Mouse (Mus musculus) intestine, embryonic 15.5 days (tissue): ENCODE data around the gene Hikeshi. TPM values are rescaled to one million over a fixed set of nuclear protein-coding genes. Genes with fewer than 3 reads are reported as not detected.

Source experiments
- ATAC-seq: fragments of 200-750 bp; cut with Nextera tagmentation; 2 replicates; pipeline ENCODE4 v1.8.0; 2017; ENCODE audit warnings: moderate TSS enrichment, moderate library complexity
- H3K27ac ChIP-seq: fragments of 300-500 bp; sonication (generic); 2 replicates; pipeline ENCODE4 v1.5.1; 2015; ENCODE audit warnings: mild to moderate bottlenecking, inconsistent platforms
- H3K27me3 ChIP-seq: fragments of 300-500 bp; sonication (generic); replicated peaks from 2 replicates; pipeline ENCODE4 v1.6.1; 2015; ENCODE audit warnings: inconsistent platforms
- H3K36me3 ChIP-seq: fragments of 300-500 bp; sonication (generic); 2 replicates; pipeline ENCODE4 v1.6.1; 2015; ENCODE audit warnings: inconsistent platforms
- H3K4me1 ChIP-seq: fragments of 300-500 bp; sonication (generic); replicated peaks from 2 replicates; pipeline ENCODE4 v1.6.1; 2015; ENCODE audit warnings: inconsistent platforms
- H3K4me2 ChIP-seq: fragments of 300-500 bp; sonication (generic); replicated peaks from 2 replicates; pipeline ENCODE4 v1.6.1; 2015; ENCODE audit warnings: mild to moderate bottlenecking, inconsistent platforms
- H3K4me3 ChIP-seq: fragments of 300-500 bp; sonication (generic); replicated peaks from 2 replicates; pipeline ENCODE4 v1.5.1; 2015; ENCODE audit warnings: inconsistent platforms
- H3K9ac ChIP-seq: fragments of 300-500 bp; sonication (generic); 2 replicates; pipeline ENCODE4 v1.6.1; 2015; ENCODE audit warnings: inconsistent platforms
- H3K9me3 ChIP-seq: fragments of 300-500 bp; sonication (generic); 2 replicates; pipeline ENCODE4 v1.6.1; 2016; ENCODE audit warnings: inconsistent platforms
- WGBS: fragments of 180-500 bp; shearing (Covaris S2); methylation state at CpG from one replicate; pipeline ENCODE4 v1.1.7; 2015; 5-methylcytosine and 5-hydroxymethylcytosine counted together
- polyA plus RNA-seq: library from polyadenylated mRNA; unstranded; fragments of >200 nt; fragmentation: Nextera tagmentation; extraction: Ambion mirVana; gene quantifications from 2 replicates; pipeline ENCODE4 v1.2.1, GENCODE M21; 2015

Hikeshi gene
- polyA plus RNA-seq, 1 experiment from 2014 or later, result 153 TPM

GRCm38 (mm10) chr7:89963135-89963534, 22.1 kb upstream of the Hikeshi start:
- H3K9ac ChIP-seq, result no peak overlapping the region
- H3K4me3 ChIP-seq, result no peak overlapping the region
- no peak for ATAC-seq
- H3K27ac ChIP-seq, result no peak overlapping the region
- H3K4me2 ChIP-seq, result no peak overlapping the region
- no peaks in the 10 kb centered on the region for H3K4me1 ChIP-seq
- 0 out of 2 replicates have a peak, but pooled peaks cover 10% of the 10 kb centered on the region for H3K36me3 ChIP-seq
- no peaks in the 10 kb centered on the region for H3K9me3 ChIP-seq
- no peaks in the 10 kb centered on the region for H3K27me3 ChIP-seq

GRCm38 (mm10) chr7:89957300-89957699, 16.3 kb upstream of the Hikeshi start:
- H3K4me1 ChIP-seq, result no peaks in the 10 kb centered on the region
- peaks cover 15% of the 10 kb centered on the region for H3K36me3 ChIP-seq
- no peaks in the 10 kb centered on the region for H3K9me3 ChIP-seq
- no peak overlapping the region for H3K9ac ChIP-seq
- peak; percentile 71 for ATAC-seq
- no peaks in the 10 kb centered on the region for H3K27me3 ChIP-seq
- H3K4me3 ChIP-seq, result no peak overlapping the region
- H3K27ac ChIP-seq, result no peak overlapping the region
- 36% methylated on average over 5 of the region's 5 CpGs for WGBS
- no peak overlapping the region for H3K4me2 ChIP-seq

- H3K4me2 ChIP-seq, result no peak overlapping the region
- H3K27ac ChIP-seq, result 0 out of 2 replicates have a peak overlapping the region, but pooled peaks have one; percentile 6
- no peak overlapping the region for H3K9ac ChIP-seq
- no peaks in the 10 kb centered on the region for H3K9me3 ChIP-seq
- ATAC-seq, result no peak
- peaks cover 10% of the 10 kb centered on the region for H3K36me3 ChIP-seq
- no peak overlapping the region for H3K4me3 ChIP-seq
- no peaks in the 10 kb centered on the region for H3K4me1 ChIP-seq
- H3K27me3 ChIP-seq, result no peaks in the 10 kb centered on the region
- 65% methylated on average over 5 of the region's 5 CpGs for WGBS
Measured at GRCm38 (mm10) chr7:89954261-89954660, 13.3 kb upstream of the Hikeshi start.

- WGBS, result 54% methylated on average over 4 of the region's 4 CpGs
Measured at GRCm38 (mm10) chr7:89949403-89949802, 8.4 kb upstream of the Hikeshi start.

GRCm38 (mm10) chr7:89948026-89948425, 7.0 kb upstream of the Hikeshi start:
- H3K9me3 ChIP-seq, result no peaks in the 10 kb centered on the region
- H3K27ac ChIP-seq, result no peak overlapping the region
- H3K27me3 ChIP-seq, result no peaks in the 10 kb centered on the region
- no peaks in the 10 kb centered on the region for H3K4me1 ChIP-seq
- no peak overlapping the region for H3K9ac ChIP-seq
- ATAC-seq, result no peak
- H3K4me3 ChIP-seq, result no peak overlapping the region
- H3K36me3 ChIP-seq, result no peaks in the 10 kb centered on the region
- H3K4me2 ChIP-seq, result no peak overlapping the region
- WGBS, result 83% methylated on average over 7 of the region's 7 CpGs

More at GRCm38 (mm10) chr7:89949403-89949802, 8.4 kb upstream of the Hikeshi start:
- no peak overlapping the region for H3K4me2 ChIP-seq
- H3K4me1 ChIP-seq, result no peaks in the 10 kb centered on the region
- no peaks in the 10 kb centered on the region for H3K9me3 ChIP-seq
- H3K27me3 ChIP-seq, result no peaks in the 10 kb centered on the region
- H3K36me3 ChIP-seq, result no peaks in the 10 kb centered on the region
- ATAC-seq, result no peak
- H3K27ac ChIP-seq, result no peak overlapping the region
- H3K9ac ChIP-seq, result no peak overlapping the region
- no peak overlapping the region for H3K4me3 ChIP-seq

GRCm38 (mm10) chr7:89939497-89940353, 1.3 kb downstream of the Hikeshi start:
- WGBS, result 50% methylated on average over 15 of the region's 15 CpGs
- Histone ChIP-seq H3K27me3 (no peaks in the 10 kb centered on the region), H3K4me1 (0 out of 2 replicates have a peak, but pooled peaks cover 5% of the 10 kb centered on the region), H3K36me3 (no peaks in the 10 kb centered on the region), H3K4me3 (peak overlapping the region; percentile 93), H3K9ac (peak overlapping the region; percentile 83), H3K9me3 (no peaks in the 10 kb centered on the region), H3K27ac (no peak overlapping the region), H3K4me2 (peak overlapping the region; percentile 62)
- ATAC-seq, result no peak

- no peak overlapping the region for H3K4me2 ChIP-seq
- ATAC-seq, result no peak
- H3K4me3 ChIP-seq, result no peak overlapping the region
- H3K9ac ChIP-seq, result no peak overlapping the region
- H3K27ac ChIP-seq, result no peak overlapping the region
- no peaks in the 10 kb centered on the region for H3K9me3 ChIP-seq
- H3K36me3 ChIP-seq, result 0 out of 2 replicates have a peak, but pooled peaks cover 4% of the 10 kb centered on the region
- no peaks in the 10 kb centered on the region for H3K27me3 ChIP-seq
- WGBS, result 97% methylated on average over 15 of the region's 15 CpGs
- no peaks in the 10 kb centered on the region for H3K4me1 ChIP-seq
Measured at GRCm38 (mm10) chr7:89923441-89924180, 17.4 kb downstream of the Hikeshi start.

GRCm38 (mm10) chr7:89917776-89918175, 23.2 kb downstream of the Hikeshi start:
- Histone ChIP-seq H3K36me3 (0 out of 2 replicates have a peak, but pooled peaks cover 2% of the 10 kb centered on the region), H3K27ac (no peak overlapping the region), H3K4me2 (no peak overlapping the region), H3K9me3 (no peaks in the 10 kb centered on the region), H3K27me3 (no peaks in the 10 kb centered on the region), H3K9ac (no peak overlapping the region), H3K4me1 (no peaks in the 10 kb centered on the region), H3K4me3 (no peak overlapping the region)
- 92% methylated on average over 4 of the region's 4 CpGs for WGBS
- ATAC-seq, result no peak

- Histone ChIP-seq H3K36me3 (0 out of 2 replicates have a peak, but pooled peaks cover 2% of the 10 kb centered on the region), H3K27ac (no peak overlapping the region), H3K9me3 (no peaks in the 10 kb centered on the region), H3K4me2 (no peak overlapping the region), H3K4me3 (no peak overlapping the region), H3K9ac (no peak overlapping the region), H3K27me3 (no peaks in the 10 kb centered on the region), H3K4me1 (no peaks in the 10 kb centered on the region)
- ATAC-seq, result no peak
- 90% methylated on average over 5 of the region's 5 CpGs for WGBS
Measured at GRCm38 (mm10) chr7:89916711-89917110, 24.3 kb downstream of the Hikeshi start.

GRCm38 (mm10) chr7:89913432-89914158, 27.4 kb downstream of the Hikeshi start:
- Histone ChIP-seq H3K9ac (no peak overlapping the region), H3K4me3 (no peak overlapping the region), H3K27me3 (no peaks in the 10 kb centered on the region), H3K27ac (no peak overlapping the region), H3K9me3 (no peaks in the 10 kb centered on the region), H3K36me3 (0 out of 2 replicates have a peak, but pooled peaks cover 2% of the 10 kb centered on the region), H3K4me1 (no peaks in the 10 kb centered on the region), H3K4me2 (no peak overlapping the region)
- no peak for ATAC-seq
- WGBS, result 80% methylated on average over 3 of the region's 3 CpGs

GRCm38 (mm10) chr7:89912356-89912755, 28.6 kb downstream of the Hikeshi start:
- no peak overlapping the region for H3K4me3 ChIP-seq
- 0 out of 2 replicates have a peak, but pooled peaks cover 2% of the 10 kb centered on the region for H3K36me3 ChIP-seq
- no peak for ATAC-seq
- H3K9ac ChIP-seq, result no peak overlapping the region
- H3K27me3 ChIP-seq, result no peaks in the 10 kb centered on the region
- WGBS, result 85% methylated on average over 3 of the region's 3 CpGs
- H3K4me1 ChIP-seq, result no peaks in the 10 kb centered on the region; the same call in 1 of the 2 replicates
- no peak overlapping the region for H3K27ac ChIP-seq
- no peaks in the 10 kb centered on the region for H3K9me3 ChIP-seq
- no peak overlapping the region for H3K4me2 ChIP-seq

- no peak overlapping the region for H3K9ac ChIP-seq
- H3K4me2 ChIP-seq, result no peak overlapping the region
- ATAC-seq, result no peak
- H3K27me3 ChIP-seq, result no peaks in the 10 kb centered on the region
- WGBS, result 76% methylated on average over 4 of the region's 4 CpGs
- no peak overlapping the region for H3K4me3 ChIP-seq
- no peak overlapping the region for H3K27ac ChIP-seq
- no peaks in the 10 kb centered on the region for H3K9me3 ChIP-seq
- no peaks in the 10 kb centered on the region for H3K36me3 ChIP-seq
- H3K4me1 ChIP-seq, result no peaks in the 10 kb centered on the region; the same call in 1 of the 2 replicates
Measured at GRCm38 (mm10) chr7:89909711-89910110, 31.3 kb downstream of the Hikeshi start.
